25 mouse cellular contexts compared by ENCODE assay signal in the genomic region with DNA sequence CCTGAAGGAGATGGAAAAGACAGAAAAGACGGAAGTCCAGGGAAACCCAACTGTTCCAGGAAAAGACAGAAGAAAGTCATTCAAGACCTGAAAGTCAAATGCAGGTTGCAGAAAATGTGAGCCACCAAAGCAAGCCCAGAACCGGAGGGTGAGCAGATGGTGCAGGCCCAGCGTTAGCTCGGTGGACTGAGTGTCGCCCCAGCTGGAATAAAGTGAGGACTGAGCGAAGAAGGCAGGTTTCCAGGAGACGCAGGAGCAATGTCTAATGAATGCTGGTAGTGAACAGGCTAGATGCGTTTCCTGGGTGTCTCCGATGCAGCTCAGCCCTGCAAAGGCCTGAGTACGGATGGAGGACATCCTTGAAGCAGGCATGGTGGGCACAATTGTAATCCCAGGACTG. TPM values are rescaled to one million over a fixed set of nuclear protein-coding genes. Genes with fewer than 3 reads are reported as not detected.
A peak's percentile ranks its signal among the peaks of the same experiment; 100 is the strongest.
DNase-seq lines count a peak whose midpoint lies in the region; ATAC-seq and TF ChIP-seq lines count a peak whose summit lies in the region.
"Had no signal": no experiment of that assay in that cellular context is flagged by ENCODE, and none has a peak within 500 bp of the region (broad histone marks: within the 10 kb centered on the region; RNA-seq: fewer than 3 reads in every experiment).

No protein-coding gene starts in this region.

- no peak for TF ChIP-seq CTCF in embryonic fibroblast, embryonic 13.5 days (IDR thresholded peaks at IDR 0.05; ENCODE audit: borderline replicate concordance, insufficient read depth, low read length)

- H3K36me3 ChIP-seq in embryonic facial prominence, embryonic 13.5 days: no peaks in the 10 kb centered on the region
- no peaks in the 10 kb centered on the region for H3K36me3 ChIP-seq in embryonic facial prominence, embryonic 10.5 days (replicated peaks)
- H3K36me3 ChIP-seq in limb, embryonic 15.5 days: no peaks in the 10 kb centered on the region
- H3K36me3 ChIP-seq in midbrain, embryonic 16.5 days (ENCODE audit: control insufficient read depth, insufficient read depth, low read length): no peaks in the 10 kb centered on the region
- H3K36me3 ChIP-seq: embryonic facial prominence, embryonic 12.5 days; hindbrain, embryonic 10.5 days had no signal

- H3K27me3 ChIP-seq in embryonic facial prominence, embryonic 13.5 days: no peaks in the 10 kb centered on the region
- H3K27me3 ChIP-seq in embryonic facial prominence, embryonic 10.5 days (replicated peaks; ENCODE audit: low read depth, poor library complexity, severe bottlenecking): no peaks in the 10 kb centered on the region
- no peaks in the 10 kb centered on the region for H3K27me3 ChIP-seq in limb, embryonic 15.5 days
- no peaks in the 10 kb centered on the region for H3K27me3 ChIP-seq in midbrain, embryonic 16.5 days (ENCODE audit: control insufficient read depth, insufficient read depth, low read depth, low read length)
- H3K27me3 ChIP-seq: embryonic facial prominence, embryonic 12.5 days had no signal

- H3K27ac ChIP-seq in embryonic facial prominence, embryonic 13.5 days: peak overlapping the region; percentile 39
- no peak overlapping the region for H3K27ac ChIP-seq in embryonic facial prominence, embryonic 10.5 days (replicated peaks)
- H3K27ac ChIP-seq in embryonic fibroblast, embryonic 13.5 days (ENCODE audit: insufficient read depth, low read length): peak overlapping the region; percentile 62
- H3K27ac ChIP-seq in limb, embryonic 15.5 days: peak overlapping the region; percentile 61
- H3K27ac ChIP-seq in midbrain, embryonic 16.5 days (ENCODE audit: low read length): no peak overlapping the region
- H3K27ac ChIP-seq: embryonic facial prominence, embryonic 12.5 days; gastrocnemius, adult 2 months; hindbrain, embryonic 10.5 days; hindbrain, embryonic 14.5 days; hindbrain, postnatal 0 days had no signal

- H3K4me2 ChIP-seq in embryonic facial prominence, embryonic 13.5 days: no peak overlapping the region
- no peak overlapping the region for H3K4me2 ChIP-seq in limb, embryonic 15.5 days
- no peak overlapping the region for H3K4me2 ChIP-seq in midbrain, embryonic 16.5 days (ENCODE audit: low read length)
- H3K4me2 ChIP-seq: embryonic facial prominence, embryonic 12.5 days; heart, embryonic 11.5 days; hindbrain, embryonic 14.5 days had no signal

- H3K9me3 ChIP-seq in embryonic facial prominence, embryonic 13.5 days: no peaks in the 10 kb centered on the region
- H3K9me3 ChIP-seq in embryonic facial prominence, embryonic 10.5 days: no peaks in the 10 kb centered on the region
- no peaks in the 10 kb centered on the region for H3K9me3 ChIP-seq in limb, embryonic 15.5 days
- no peaks in the 10 kb centered on the region for H3K9me3 ChIP-seq in midbrain, embryonic 16.5 days (replicated peaks; ENCODE audit: control insufficient read depth, low read length, poor library complexity, severe bottlenecking)
- H3K9me3 ChIP-seq: embryonic facial prominence, embryonic 12.5 days; hindbrain, embryonic 10.5 days had no signal

- peaks cover 13% of the 10 kb centered on the region; the same call in 1 of the 2 replicates for H3K4me1 ChIP-seq in embryonic facial prominence, embryonic 13.5 days
- H3K4me1 ChIP-seq in embryonic facial prominence, embryonic 10.5 days: no peaks in the 10 kb centered on the region
- H3K4me1 ChIP-seq in embryonic fibroblast, embryonic 13.5 days (ENCODE audit: control insufficient read depth, insufficient read depth, low read length): peaks cover 8% of the 10 kb centered on the region
- peaks cover 26% of the 10 kb centered on the region for H3K4me1 ChIP-seq in limb, embryonic 15.5 days
- H3K4me1 ChIP-seq in midbrain, embryonic 16.5 days (ENCODE audit: control insufficient read depth, insufficient read depth, low read length): peaks cover 5% of the 10 kb centered on the region

- H3K9ac ChIP-seq in embryonic facial prominence, embryonic 13.5 days: no peak overlapping the region
- no peak overlapping the region for H3K9ac ChIP-seq in limb, embryonic 15.5 days
- no peak overlapping the region for H3K9ac ChIP-seq in midbrain, embryonic 16.5 days (ENCODE audit: low read depth, low read length)
- H3K9ac ChIP-seq: embryonic facial prominence, embryonic 12.5 days; forebrain, postnatal 0 days; hindbrain, embryonic 14.5 days had no signal

- no peak overlapping the region for H3K4me3 ChIP-seq in embryonic facial prominence, embryonic 13.5 days
- H3K4me3 ChIP-seq in embryonic facial prominence, embryonic 10.5 days: no peak overlapping the region
- no peak overlapping the region for H3K4me3 ChIP-seq in embryonic fibroblast, embryonic 13.5 days (ENCODE audit: insufficient read depth, low read length)
- H3K4me3 ChIP-seq in limb, embryonic 15.5 days: no peak overlapping the region
- no peak overlapping the region for H3K4me3 ChIP-seq in midbrain, embryonic 16.5 days (ENCODE audit: low read depth, low read length)
- H3K4me3 ChIP-seq: embryonic facial prominence, embryonic 12.5 days; gastrocnemius, adult 2 months; hindbrain, embryonic 10.5 days had no signal

- DNase-seq in embryonic facial prominence, embryonic 10.5 days (ENCODE audit: low spot score): no peak
- DNase-seq in urinary bladder, postnatal 25 days (ENCODE audit: low spot score): no peak
- DNase-seq: adrenal gland, postnatal 14 days; cerebellum, adult 11 months; cerebellum, adult 2 months; cerebellum, postnatal 25 days; embryo, embryonic 11 days; forebrain, postnatal 0 days; gastrocnemius, adult 2 months; gastrocnemius, postnatal 14 days; heart, adult 11 months; heart, postnatal 36 days had no signal

- 87% methylated on average over 10 of the region's 10 CpGs for WGBS in embryonic facial prominence, embryonic 13.5 days
- 89% methylated on average over 10 of the region's 10 CpGs for WGBS in embryonic facial prominence, embryonic 10.5 days
- 79% methylated on average over 10 of the region's 10 CpGs for WGBS in limb, embryonic 15.5 days
- WGBS in midbrain, embryonic 16.5 days: 85% methylated on average over 10 of the region's 10 CpGs

- ATAC-seq in embryonic facial prominence, embryonic 13.5 days (ENCODE audit: insufficient number of reproducible peaks, insufficient read depth, low FRiP score, low TSS enrichment, low read depth): no peak
- no peak for ATAC-seq in limb, embryonic 15.5 days (ENCODE audit: insufficient number of reproducible peaks, low FRiP score, low TSS enrichment, low read depth)
- no peak for ATAC-seq in midbrain, embryonic 16.5 days
- ATAC-seq: CD4-positive, CD25-positive, alpha-beta regulatory T cell, adult 4 months; forebrain, embryonic 14.5 days; forebrain, postnatal 0 days; hindbrain, postnatal 0 days; inflammation-experienced regulatory T-cells, adult 6 months; intestine, embryonic 16.5 days had no signal

- no peak for TF ChIP-seq POLR2A in embryonic fibroblast, embryonic 13.5 days (IDR thresholded peaks at IDR 0.05; ENCODE audit: low read depth, low read length)

RNA-seq across cellular contexts. Expression of a gene that starts 29.5 kb away (rescaled TPM):
- polyA plus RNA-seq in embryonic facial prominence, embryonic 13.5 days (2015; fragmentation: Nextera tagmentation; extraction: Ambion mirVana): 125 TPM in 2 replicates
- 137 and 144 TPM in 2 replicates for polyA plus RNA-seq in embryonic facial prominence, embryonic 10.5 days (2016; fragmentation: Nextera tagmentation; extraction: Ambion mirVana)
- 138 and 172 TPM in 2 replicates for polyA plus RNA-seq in embryonic fibroblast, embryonic 13.5 days (2011; ENCODE audit: insufficient read length, low read depth, missing spikeins)
- polyA plus RNA-seq in limb, embryonic 15.5 days (2015; fragmentation: Nextera tagmentation; extraction: Ambion mirVana): 128 TPM in 2 replicates
- polyA plus RNA-seq in midbrain, embryonic 16.5 days (2015; fragmentation: Nextera tagmentation; extraction: Ambion mirVana): 161 and 169 TPM in 2 replicates

Comparison
In these comparisons a context has a peak if more than half of its experiments do, and no peak if none do; other contexts are left out.
1. H3K27ac ChIP-seq: peak in embryonic facial prominence, embryonic 13.5 days (single experiment), embryonic fibroblast, embryonic 13.5 days (single experiment) and limb, embryonic 15.5 days (single experiment); none in embryonic facial prominence, embryonic 10.5 days (single experiment) and midbrain, embryonic 16.5 days (single experiment).